Mouse (Mus musculus): ENCODE measurements around the gene Fthl17d.
"Not testable (repeated sequence)": the region's sequence is repeated elsewhere in the genome, so short reads cannot be mapped to it uniquely, and the experiment has no call there.

GRCm38 (mm10) chrX:9033193-9033592 is 46.6 kb upstream of the Fthl17d start, which contains the start of gene Fthl17e:
- not testable (repeated sequence) for TF ChIP-seq POLR2A (IDR thresholded peaks at IDR 0.05; ENCODE audit: control insufficient read depth, low read depth, low read length); CTCF (IDR thresholded peaks at IDR 0.05; ENCODE audit: control insufficient read depth, insufficient read depth, insufficient replicate concordance, low read depth, low read length)

All from testis, adult 2 months (tissue).